Mouse (Mus musculus): ENCODE measurements at regions not wholly inside any gene's neighbourhood (a gene's known extent, or its start where the extent isn't known, plus 50 kb on each side); places are given as distances from the start of the nearest gene placed in this dataset.
A peak's percentile ranks its signal among the peaks of the same experiment; 100 is the strongest.

DNA sequence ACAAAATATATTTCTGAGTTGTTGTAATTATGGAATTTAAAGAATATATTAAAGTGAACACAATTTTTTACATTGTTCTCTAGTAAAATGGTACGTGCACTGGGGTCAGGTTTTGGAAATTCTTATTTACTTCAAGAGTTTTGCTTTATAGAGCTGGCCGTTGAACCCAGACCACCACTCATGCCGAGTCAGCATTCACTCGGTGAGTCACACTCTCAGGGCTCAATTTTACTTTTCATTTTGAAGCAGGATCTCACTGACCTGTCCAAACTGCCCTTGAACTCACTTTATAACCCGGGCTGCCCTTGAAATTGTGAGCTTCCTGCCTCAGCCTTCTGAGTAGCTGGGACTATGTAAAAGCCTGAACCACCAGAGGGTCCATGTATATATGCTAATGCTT is 82.1 kb upstream of the Bnc2 start:
- H3K36me3 ChIP-seq (ENCODE audit: control insufficient read depth, insufficient read depth, low read length): no peaks in the 10 kb centered on the region
- no peak overlapping the region for H3K9ac ChIP-seq (ENCODE audit: low read depth, low read length, severe bottlenecking)
- H3K27me3 ChIP-seq (ENCODE audit: control insufficient read depth, insufficient read depth, low read length): no peaks in the 10 kb centered on the region
- 95% methylated on average over 5 of the region's 5 CpGs for WGBS
- no peaks in the 10 kb centered on the region for H3K4me1 ChIP-seq (ENCODE audit: control insufficient read depth, insufficient read depth, low read length)
- no peaks in the 10 kb centered on the region for H3K9me3 ChIP-seq (ENCODE audit: control insufficient read depth, low read length)
- H3K27ac ChIP-seq (replicated peaks; ENCODE audit: low read depth, low read length): no peak overlapping the region
- no peak for ATAC-seq (ENCODE audit: low FRiP score, low read depth)
- DNase-seq (ENCODE audit: low spot score): no peak
- H3K4me2 ChIP-seq (replicated peaks; ENCODE audit: low read depth, low read length, severe bottlenecking): no peak overlapping the region
- H3K4me3 ChIP-seq (replicated peaks; ENCODE audit: low read length): no peak overlapping the region
- TF ChIP-seq POLR2A (IDR thresholded peaks at IDR 0.05; ENCODE audit: borderline replicate concordance, extremely low read depth, insufficient read depth, insufficient read length): no peak

- Histone ChIP-seq H3K9ac (ENCODE audit: low read depth, low read length, severe bottlenecking) (no peak overlapping the region), H3K4me1 (ENCODE audit: control insufficient read depth, insufficient read depth, low read length) (no peaks in the 10 kb centered on the region), H3K27me3 (ENCODE audit: control insufficient read depth, insufficient read depth, low read length) (no peaks in the 10 kb centered on the region), H3K9me3 (ENCODE audit: control insufficient read depth, low read length) (no peaks in the 10 kb centered on the region), H3K27ac (replicated peaks; ENCODE audit: low read depth, low read length) (no peak overlapping the region), H3K4me3 (replicated peaks; ENCODE audit: low read length) (no peak overlapping the region), H3K36me3 (ENCODE audit: control insufficient read depth, insufficient read depth, low read length) (no peaks in the 10 kb centered on the region), H3K4me2 (replicated peaks; ENCODE audit: low read depth, low read length, severe bottlenecking) (no peak overlapping the region)
- no peak for TF ChIP-seq POLR2A (IDR thresholded peaks at IDR 0.05; ENCODE audit: borderline replicate concordance, extremely low read depth, insufficient read depth, insufficient read length)
- DNase-seq (ENCODE audit: low spot score): no peak
- no peak for ATAC-seq (ENCODE audit: low FRiP score, low read depth)
- 62% methylated on average over 8 of the region's 8 CpGs for WGBS
Measured at GRCm38 (mm10) chr4:84752613-84753185, 77.6 kb upstream of the Bnc2 start.

DNA sequence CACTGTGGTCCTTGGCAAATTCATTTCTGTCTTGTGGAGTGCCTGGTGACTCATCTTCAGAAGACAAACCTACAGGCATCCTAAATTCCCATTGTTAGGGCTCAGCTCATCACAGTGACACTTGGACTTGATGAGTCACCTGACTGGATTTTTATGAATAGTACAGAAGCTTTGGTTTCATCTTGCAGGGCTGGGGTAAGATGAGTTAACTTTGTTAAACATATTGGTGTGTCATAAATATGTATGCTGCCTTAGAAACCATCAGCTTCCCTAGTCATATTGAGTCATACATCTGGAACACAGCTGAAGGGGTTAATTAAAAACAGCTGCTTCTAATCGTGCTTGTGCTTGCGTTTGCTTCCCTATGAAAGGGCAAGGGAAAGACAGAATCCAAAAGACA is 66.2 kb upstream of the Bnc2 start:
- no peak overlapping the region for H3K27ac ChIP-seq (replicated peaks; ENCODE audit: low read depth, low read length)
- H3K4me1 ChIP-seq (ENCODE audit: control insufficient read depth, insufficient read depth, low read length): peaks cover 9% of the 10 kb centered on the region
- no peak overlapping the region for H3K9ac ChIP-seq (ENCODE audit: low read depth, low read length, severe bottlenecking)
- H3K27me3 ChIP-seq (ENCODE audit: control insufficient read depth, insufficient read depth, low read length): no peaks in the 10 kb centered on the region
- WGBS: 3% methylated on average over 2 of the region's 2 CpGs
- H3K36me3 ChIP-seq (ENCODE audit: control insufficient read depth, insufficient read depth, low read length): no peaks in the 10 kb centered on the region
- DNase-seq (ENCODE audit: low spot score): peak; percentile 76
- TF ChIP-seq POLR2A (IDR thresholded peaks at IDR 0.05; ENCODE audit: borderline replicate concordance, extremely low read depth, insufficient read depth, insufficient read length): no peak
- H3K4me2 ChIP-seq (replicated peaks; ENCODE audit: low read depth, low read length, severe bottlenecking): no peak overlapping the region
- H3K4me3 ChIP-seq (replicated peaks; ENCODE audit: low read length): no peak overlapping the region
- no peaks in the 10 kb centered on the region for H3K9me3 ChIP-seq (ENCODE audit: control insufficient read depth, low read length)
- no peak for ATAC-seq (ENCODE audit: low FRiP score, low read depth)

GRCm38 (mm10) chr4:84740816-84741215 is 65.7 kb upstream of the Bnc2 start:
- Histone ChIP-seq H3K4me2 (replicated peaks; ENCODE audit: low read depth, low read length, severe bottlenecking) (no peak overlapping the region), H3K4me3 (replicated peaks; ENCODE audit: low read length) (no peak overlapping the region), H3K9me3 (ENCODE audit: control insufficient read depth, low read length) (no peaks in the 10 kb centered on the region), H3K36me3 (ENCODE audit: control insufficient read depth, insufficient read depth, low read length) (no peaks in the 10 kb centered on the region), H3K27ac (replicated peaks; ENCODE audit: low read depth, low read length) (no peak overlapping the region), H3K27me3 (ENCODE audit: control insufficient read depth, insufficient read depth, low read length) (no peaks in the 10 kb centered on the region), H3K9ac (ENCODE audit: low read depth, low read length, severe bottlenecking) (no peak overlapping the region), H3K4me1 (ENCODE audit: control insufficient read depth, insufficient read depth, low read length) (peaks cover 9% of the 10 kb centered on the region)
- ATAC-seq (ENCODE audit: low FRiP score, low read depth) (no peak), DNase-seq (ENCODE audit: low spot score) (no peak)
- no peak for TF ChIP-seq POLR2A (IDR thresholded peaks at IDR 0.05; ENCODE audit: borderline replicate concordance, extremely low read depth, insufficient read depth, insufficient read length)
- WGBS: 54% methylated on average over 3 of the region's 3 CpGs
